Mouse (Mus musculus) stomach, postnatal 0 days (tissue): ENCODE data around the gene H2afy2. TPM values are rescaled to one million over a fixed set of nuclear protein-coding genes. Genes with fewer than 3 reads are reported as not detected.
A peak's percentile ranks its signal among the peaks of the same experiment; 100 is the strongest.

Experiments
- ATAC-seq: fragments of 200-750 bp; cut with Nextera tagmentation; 2 replicates; pipeline ENCODE4 v1.8.0; 2017; ENCODE audit not compliant: low FRiP score, low TSS enrichment
- DNase-seq: peaks from one replicate; pipeline ENCODE4 v3.0.0-alpha.2; 2016; ENCODE audit warnings: low spot score
- H3K27ac ChIP-seq: fragments of 300-500 bp; sonication (generic); replicated peaks from 2 replicates; pipeline ENCODE4 v1.5.1; 2014; ENCODE audit warnings: mild to moderate bottlenecking, control low read depth
- H3K27me3 ChIP-seq: fragments of 300-500 bp; sonication (generic); 2 replicates; pipeline ENCODE4 v1.6.1; 2014; ENCODE audit warnings: low read length; ENCODE audit not compliant: control insufficient read depth, insufficient read depth
- H3K36me3 ChIP-seq: fragments of 300-500 bp; sonication (generic); 2 replicates; pipeline ENCODE4 v1.6.1; 2014; ENCODE audit warnings: low read length, mixed read lengths; ENCODE audit not compliant: control insufficient read depth, insufficient read depth
- H3K4me1 ChIP-seq: fragments of 300-500 bp; sonication (generic); replicated peaks from 2 replicates; pipeline ENCODE4 v1.6.1; 2014; ENCODE audit warnings: antibody characterized with exemption; ENCODE audit not compliant: control insufficient read depth, insufficient read depth
- H3K4me2 ChIP-seq: fragments of 300-500 bp; sonication (generic); replicated peaks from 2 replicates; pipeline ENCODE4 v1.6.1; 2014; ENCODE audit warnings: low read depth, mild to moderate bottlenecking, control low read depth, moderate library complexity
- H3K4me3 ChIP-seq: fragments of 300-500 bp; sonication (generic); 2 replicates; pipeline ENCODE4 v1.5.1; 2014; ENCODE audit warnings: low read depth, low read length, control low read depth
- H3K9ac ChIP-seq: fragments of 300-500 bp; sonication (generic); 2 replicates; pipeline ENCODE4 v1.6.1; 2014; ENCODE audit warnings: mild to moderate bottlenecking, low read length, control low read depth, mixed read lengths
- H3K9me3 ChIP-seq: fragments of 300-500 bp; sonication (generic); 2 replicates; pipeline ENCODE4 v1.6.1; 2016; ENCODE audit warnings: low read length; ENCODE audit not compliant: control insufficient read depth
- CTCF ChIP-seq: IDR thresholded peaks from 2 replicates; pipeline ENCODE4 v1.5.1; 2016; ENCODE audit warnings: antibody characterized with exemption, low read depth, mild to moderate bottlenecking, moderate library complexity
- EP300 ChIP-seq: optimal IDR thresholded peaks from 2 replicates; pipeline ENCODE3; 2016; ENCODE audit warnings: antibody characterized with exemption
- WGBS: fragments of 180-500 bp; shearing (Covaris S2); extraction: QIAGEN DNeasy Blood & Tissue Kit; methylation state at CpG from one replicate; pipeline ENCODE4 v1.1.7; 2014; 5-methylcytosine and 5-hydroxymethylcytosine counted together
- polyA plus RNA-seq: library from polyadenylated mRNA; unstranded; fragments of >200 nt; fragmentation: Nextera tagmentation; extraction: Ambion mirVana; gene quantifications from 2 replicates; pipeline ENCODE4 v1.2.1, GENCODE M21; 2015

H2afy2 gene
- polyA plus RNA-seq, 1 experiment from 2014 or later, result 26.0 TPM

GRCm38 (mm10) chr10:61822968-61823730 is 39.2 kb upstream of the H2afy2 start:
- DNase-seq (no peak), ATAC-seq (no peak)
- Histone ChIP-seq H3K27me3 (no peaks in the 10 kb centered on the region), H3K36me3 (no peaks in the 10 kb centered on the region), H3K4me2 (no peak overlapping the region), H3K9ac (no peak overlapping the region), H3K4me3 (no peak overlapping the region), H3K27ac (no peak overlapping the region), H3K9me3 (no peaks in the 10 kb centered on the region), H3K4me1 (no peaks in the 10 kb centered on the region)
- WGBS, result 52% methylated on average over 7 of the region's 7 CpGs
- TF ChIP-seq CTCF, result no peak
- no peak for TF ChIP-seq EP300

GRCm38 (mm10) chr10:61820050-61820449 is 36.1 kb upstream of the H2afy2 start:
- ATAC-seq (no peak), DNase-seq (no peak)
- H3K4me3 ChIP-seq, result no peak overlapping the region
- H3K4me2 ChIP-seq, result no peak overlapping the region
- no peaks in the 10 kb centered on the region for H3K9me3 ChIP-seq
- WGBS, result 62% methylated on average over 9 of the region's 9 CpGs
- H3K36me3 ChIP-seq, result no peaks in the 10 kb centered on the region
- H3K9ac ChIP-seq, result no peak overlapping the region
- H3K27ac ChIP-seq, result no peak overlapping the region
- H3K4me1 ChIP-seq, result no peaks in the 10 kb centered on the region
- no peaks in the 10 kb centered on the region for H3K27me3 ChIP-seq
- TF ChIP-seq EP300, result no peak
- TF ChIP-seq CTCF, result peak; percentile 49

- 53% methylated on average over 5 of the region's 5 CpGs for WGBS
- no peak for DNase-seq
- no peak overlapping the region for H3K4me2 ChIP-seq
- ATAC-seq, result no peak
- no peak overlapping the region for H3K4me3 ChIP-seq
- 0 out of 2 replicates have a peak, but pooled peaks cover 2% of the 10 kb centered on the region for H3K9me3 ChIP-seq
- H3K36me3 ChIP-seq, result no peaks in the 10 kb centered on the region
- TF ChIP-seq EP300 (no peak), CTCF (no peak)
- H3K27ac ChIP-seq, result no peak overlapping the region
- H3K27me3 ChIP-seq, result no peaks in the 10 kb centered on the region
- H3K4me1 ChIP-seq, result no peaks in the 10 kb centered on the region
- no peak overlapping the region for H3K9ac ChIP-seq
Measured at GRCm38 (mm10) chr10:61811987-61812386, 28.0 kb upstream of the H2afy2 start.

GRCm38 (mm10) chr10:61798133-61798576 is 14.2 kb upstream of the H2afy2 start:
- H3K4me1 ChIP-seq, result no peaks in the 10 kb centered on the region
- 39% methylated on average over 15 of the region's 15 CpGs for WGBS
- H3K27me3 ChIP-seq, result no peaks in the 10 kb centered on the region
- H3K4me3 ChIP-seq, result no peak overlapping the region
- no peak for DNase-seq
- no peak for ATAC-seq
- no peak for TF ChIP-seq EP300
- TF ChIP-seq CTCF, result no peak
- H3K9me3 ChIP-seq, result no peaks in the 10 kb centered on the region
- H3K27ac ChIP-seq, result no peak overlapping the region
- no peaks in the 10 kb centered on the region for H3K36me3 ChIP-seq
- no peak overlapping the region for H3K4me2 ChIP-seq
- no peak overlapping the region for H3K9ac ChIP-seq

- Histone ChIP-seq H3K9ac (no peak overlapping the region), H3K4me1 (no peaks in the 10 kb centered on the region), H3K27ac (no peak overlapping the region), H3K36me3 (no peaks in the 10 kb centered on the region), H3K9me3 (no peaks in the 10 kb centered on the region), H3K27me3 (no peaks in the 10 kb centered on the region), H3K4me2 (no peak overlapping the region), H3K4me3 (no peak overlapping the region)
- DNase-seq (no peak), ATAC-seq (no peak)
- 19% methylated on average over 8 of the region's 8 CpGs for WGBS
- no peak for TF ChIP-seq CTCF
- TF ChIP-seq EP300, result no peak
Measured at GRCm38 (mm10) chr10:61795458-61795857, 11.5 kb upstream of the H2afy2 start.

GRCm38 (mm10) chr10:61794971-61795370 is 11.0 kb upstream of the H2afy2 start:
- no peak overlapping the region for H3K27ac ChIP-seq
- no peaks in the 10 kb centered on the region for H3K27me3 ChIP-seq
- H3K9ac ChIP-seq, result no peak overlapping the region
- H3K4me3 ChIP-seq, result no peak overlapping the region
- WGBS, result 45% methylated on average over 10 of the region's 10 CpGs
- H3K36me3 ChIP-seq, result no peaks in the 10 kb centered on the region
- H3K4me2 ChIP-seq, result no peak overlapping the region
- DNase-seq (no peak), ATAC-seq (no peak)
- no peaks in the 10 kb centered on the region for H3K9me3 ChIP-seq
- TF ChIP-seq CTCF, result no peak
- no peak for TF ChIP-seq EP300
- no peaks in the 10 kb centered on the region for H3K4me1 ChIP-seq
